Mouse (Mus musculus): ENCODE results near the gene Smarca2.
"Not testable (repeated sequence)": the region's sequence is repeated elsewhere in the genome, so short reads cannot be mapped to it uniquely, and the experiment has no call there.

Gene Smarca2

DNA sequence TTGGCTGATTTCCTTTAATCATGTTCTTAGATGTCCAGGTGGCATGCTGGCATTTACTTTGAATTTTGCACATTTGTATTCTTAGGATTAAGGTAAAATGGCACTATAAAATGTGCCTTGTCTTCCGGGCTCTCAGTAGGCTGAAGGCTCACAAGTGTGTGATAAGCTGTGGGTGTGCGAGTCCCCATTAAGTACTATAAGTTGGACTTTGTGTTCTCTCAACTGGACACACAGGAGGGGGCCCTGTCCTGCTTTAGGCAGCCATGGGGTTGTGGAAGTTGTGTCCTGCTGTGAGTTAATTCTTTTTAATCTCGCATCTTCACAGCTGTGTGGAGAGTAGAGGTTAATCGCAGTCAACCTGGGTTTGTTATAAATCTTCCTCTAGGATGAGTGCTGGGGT, 85.7 kb downstream of the Smarca2 start:
- DNase-seq (ENCODE audit: low spot score in 2 of 2) = no peak

DNA sequence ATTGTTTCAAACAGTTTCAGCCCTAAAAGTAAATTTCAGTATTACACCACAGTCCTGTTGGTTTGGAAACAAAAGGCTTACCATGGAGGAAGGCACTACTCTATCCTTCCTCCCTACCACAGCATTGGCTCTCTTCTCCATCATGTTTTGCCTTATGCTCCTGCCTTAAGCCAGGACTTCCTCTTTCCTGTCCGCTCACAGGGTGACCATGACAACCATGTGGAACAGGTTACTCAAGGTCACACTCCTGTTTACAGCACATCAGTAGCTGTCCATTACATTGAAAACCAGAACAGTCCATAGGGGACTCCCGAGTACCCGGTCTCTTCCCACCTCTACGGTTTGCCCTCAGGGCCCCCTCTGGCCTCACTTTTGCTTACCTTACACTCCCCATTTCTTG, 92.3 kb downstream of the Smarca2 start:
- DNase-seq (ENCODE audit: low spot score in 2 of 2) = no peak

DNA sequence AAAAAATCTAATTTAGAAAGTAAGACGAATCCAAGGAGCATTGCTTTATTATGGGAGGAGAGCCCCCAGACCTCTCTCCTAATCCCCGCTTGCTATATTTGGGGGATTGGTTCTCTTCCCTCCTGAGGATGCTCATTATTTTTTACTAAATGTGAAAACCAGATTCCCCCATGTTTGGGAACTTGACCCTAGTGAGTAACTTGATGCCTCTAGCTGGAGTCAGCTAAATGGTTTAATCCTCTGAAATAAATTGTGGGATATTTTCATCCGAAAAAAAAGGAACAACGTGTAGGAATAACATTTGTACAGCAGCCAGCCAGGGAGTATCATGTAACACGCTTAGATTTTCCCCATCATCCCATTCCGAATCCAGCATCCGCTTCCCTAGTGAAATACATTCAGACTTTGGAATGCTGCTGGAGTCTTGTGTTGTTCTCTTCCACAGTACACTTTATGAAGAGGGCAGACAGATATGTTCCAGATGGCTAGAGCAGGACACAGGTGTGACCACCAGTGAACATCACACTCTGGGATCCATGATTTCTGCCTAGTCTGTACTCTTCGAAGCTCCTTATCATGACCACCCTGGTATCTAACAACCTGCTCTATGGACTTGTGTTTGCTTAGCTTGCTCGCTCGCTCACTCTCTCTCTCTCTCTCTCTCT, 99.8 kb downstream of the Smarca2 start:
- no peak for DNase-seq (ENCODE audit: low spot score in 2 of 2)

DNA sequence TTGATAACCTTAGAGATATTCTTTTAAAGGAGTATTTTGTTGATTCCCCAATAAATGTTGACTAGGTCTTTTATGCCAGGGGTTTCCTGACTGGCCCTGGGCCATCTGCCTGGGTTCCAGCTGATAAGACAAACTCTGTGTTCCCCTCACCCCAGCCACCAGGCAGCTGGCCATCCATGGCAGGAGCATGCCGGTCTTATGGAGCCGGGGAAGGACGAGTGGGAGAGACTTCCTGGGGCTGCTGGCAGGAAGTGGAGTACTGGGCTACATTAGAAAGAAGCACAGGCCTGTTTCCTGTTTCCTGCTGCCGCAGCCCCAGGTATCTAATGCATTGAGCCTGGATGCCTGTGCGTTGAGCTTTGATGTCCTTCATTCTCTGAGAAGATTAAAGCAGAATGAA, 102.1 kb downstream of the Smarca2 start:
- no peak for DNase-seq (ENCODE audit: low spot score in 2 of 2)

DNA sequence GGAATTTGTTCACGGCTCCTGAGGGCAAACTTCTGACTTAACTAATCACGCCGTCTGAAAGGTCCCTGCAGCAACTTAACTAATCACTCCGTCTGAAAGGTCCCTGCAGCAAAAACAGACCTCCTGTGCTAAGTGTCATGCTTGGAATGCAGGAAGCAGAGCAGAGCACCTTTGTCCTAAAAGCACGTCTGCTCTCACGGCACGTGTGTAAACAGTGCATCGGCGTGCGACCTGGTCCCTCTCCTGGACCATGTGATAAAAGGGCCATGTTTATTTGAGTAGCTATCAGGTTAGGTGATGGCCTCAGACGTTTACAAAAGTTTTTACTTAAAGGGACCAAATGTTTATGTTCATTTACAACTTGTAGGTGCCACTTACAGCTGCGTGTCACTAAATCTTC, 104.2 kb downstream of the Smarca2 start:
- DNase-seq (ENCODE audit: low spot score in 2 of 2) = no peak

DNA sequence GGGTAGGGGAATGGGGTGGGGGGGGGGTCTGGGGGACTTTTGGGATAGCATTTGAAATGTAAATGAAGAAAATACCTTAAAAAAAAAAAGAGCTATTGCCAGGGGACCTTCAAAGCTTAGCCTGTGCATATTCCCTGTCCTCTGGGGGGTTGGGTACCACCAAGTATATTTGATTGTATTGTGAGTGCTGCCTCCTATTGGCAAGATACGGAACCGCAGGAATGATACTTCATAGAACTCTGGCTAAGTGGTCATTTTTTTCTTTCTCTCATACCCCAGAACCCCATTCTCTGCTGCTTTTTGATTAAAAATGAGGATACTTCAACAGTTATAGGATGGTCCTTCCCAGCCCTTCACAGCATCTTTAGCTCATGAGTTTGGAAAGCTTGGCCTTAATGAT, 106.4 kb downstream of the Smarca2 start:
- DNase-seq (ENCODE audit: low spot score in 2 of 2) = no peak

DNA sequence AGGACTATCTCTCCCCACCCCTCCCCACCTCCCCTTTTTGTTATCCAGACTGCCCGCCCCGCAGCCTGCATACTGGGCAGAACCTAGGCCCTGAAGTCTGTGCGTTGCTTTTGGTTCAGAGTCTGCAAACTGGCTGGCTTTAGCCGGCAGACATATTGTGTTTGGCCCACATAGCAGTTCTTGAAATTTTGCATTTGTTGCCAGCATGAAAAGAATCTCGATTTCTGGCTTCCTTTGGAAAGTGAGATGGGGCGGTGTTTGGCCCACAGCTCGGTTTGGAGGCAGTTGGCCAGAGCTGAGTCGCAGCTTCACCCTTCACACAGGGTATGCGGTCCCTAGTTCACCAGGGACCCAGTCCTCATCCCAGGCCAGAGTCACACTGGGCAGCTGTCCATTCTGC, 111.4 kb downstream of the Smarca2 start:
- DNase-seq (ENCODE audit: low spot score in 2 of 2) = no peak

DNA sequence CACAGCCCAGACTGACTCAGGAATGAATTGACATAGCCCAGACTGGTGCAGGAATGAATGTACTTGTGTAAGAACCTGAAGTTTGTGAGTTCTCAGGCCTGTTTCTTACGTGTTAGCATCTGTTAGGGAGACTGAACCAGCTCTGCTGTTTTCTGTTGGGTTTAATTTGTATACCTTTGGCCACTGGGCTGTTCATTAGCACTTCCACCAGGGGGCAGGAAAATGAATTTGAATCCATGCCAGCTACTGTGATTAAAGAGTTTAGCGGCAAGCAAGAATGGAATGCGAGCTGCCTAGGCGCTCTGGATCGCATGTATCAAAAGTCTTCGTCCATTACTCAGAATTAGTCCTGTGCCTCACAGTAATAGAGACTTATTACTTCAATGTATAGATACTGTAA, 113.4 kb downstream of the Smarca2 start:
- no peak for DNase-seq (ENCODE audit: low spot score in 2 of 2)

DNA sequence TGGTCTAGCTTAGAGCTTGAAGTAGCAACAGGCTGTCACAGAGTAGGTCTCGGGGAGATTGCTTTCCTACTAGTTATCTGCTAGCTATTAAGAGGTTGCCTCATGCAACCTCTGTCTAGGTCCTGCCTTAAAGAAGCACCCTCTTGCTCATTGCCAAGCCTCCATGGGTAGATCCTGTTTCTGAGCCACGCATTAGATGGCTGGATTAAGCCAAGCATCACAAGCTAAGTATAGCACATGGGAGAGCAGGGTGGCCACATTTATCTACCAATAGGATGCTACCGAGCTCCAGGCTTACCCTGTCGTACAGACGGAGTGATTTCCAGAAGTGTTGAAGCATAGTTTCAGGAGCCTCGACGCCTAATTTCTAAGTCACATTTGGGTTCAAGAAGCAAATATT, 114.3 kb downstream of the Smarca2 start:
- DNase-seq (ENCODE audit: low spot score in 2 of 2) = no peak

DNA sequence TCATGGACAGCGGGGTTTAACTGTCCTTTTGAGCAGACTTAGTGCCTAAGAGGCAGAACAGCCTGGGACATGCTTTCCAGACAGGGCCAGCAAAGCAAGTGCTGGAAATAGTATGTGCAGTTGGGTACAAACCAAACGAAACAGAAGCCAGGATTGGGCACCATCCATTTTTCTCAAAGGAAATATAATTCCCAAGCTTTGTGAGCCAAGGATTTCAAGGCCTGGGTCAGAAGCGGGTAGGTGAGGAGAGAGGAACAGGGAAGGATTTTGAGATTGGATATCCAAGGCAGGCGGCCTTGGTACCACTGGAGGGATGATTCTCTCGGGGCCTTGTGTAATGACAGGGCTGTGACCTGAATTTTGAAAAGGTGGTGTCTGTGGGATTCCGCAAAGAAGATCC, 116.9 kb downstream of the Smarca2 start:
- no peak for DNase-seq (ENCODE audit: low spot score in 2 of 2)

DNA sequence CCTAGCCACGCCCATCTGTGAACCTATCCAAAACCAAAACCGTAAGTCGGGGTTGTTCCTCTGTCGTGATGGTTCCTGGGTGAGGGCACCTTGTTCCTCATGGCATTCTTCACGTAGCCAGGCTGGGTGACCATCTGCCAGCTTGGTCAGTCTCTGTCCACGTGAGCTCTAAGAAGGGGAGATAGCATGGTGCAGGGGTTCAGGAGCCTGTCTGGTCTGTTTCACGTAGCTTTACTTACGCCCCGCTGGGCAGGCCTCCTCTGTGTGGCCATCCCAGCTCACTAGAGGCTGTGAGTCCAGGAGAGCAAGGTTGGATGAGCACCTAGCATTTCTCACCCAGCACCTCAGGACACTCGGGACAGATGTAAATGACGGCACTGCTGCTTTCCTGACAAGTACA, 119.0 kb downstream of the Smarca2 start:
- no peak for DNase-seq (ENCODE audit: low spot score in 2 of 2)

DNA sequence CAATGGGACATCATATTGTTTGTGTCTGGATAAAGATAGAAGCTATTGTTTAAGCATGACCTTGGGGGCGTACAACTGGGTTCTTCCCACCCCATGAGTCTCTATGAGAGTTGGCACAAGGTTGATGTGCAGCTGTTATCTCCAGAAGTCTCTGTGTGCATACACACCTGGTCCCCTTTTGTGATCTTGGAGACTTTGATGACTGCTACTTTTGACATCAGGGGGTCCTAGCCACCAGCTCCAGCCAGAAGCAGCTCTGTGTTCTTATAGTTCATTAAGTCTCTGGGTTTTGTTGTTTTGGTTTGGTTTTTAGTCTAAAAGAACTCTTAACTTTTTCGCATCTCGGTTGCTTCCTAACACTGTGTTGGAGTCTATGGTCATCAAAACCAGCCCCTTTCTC, 119.8 kb downstream of the Smarca2 start:
- DNase-seq (ENCODE audit: low spot score in 2 of 2) = no peak

DNA sequence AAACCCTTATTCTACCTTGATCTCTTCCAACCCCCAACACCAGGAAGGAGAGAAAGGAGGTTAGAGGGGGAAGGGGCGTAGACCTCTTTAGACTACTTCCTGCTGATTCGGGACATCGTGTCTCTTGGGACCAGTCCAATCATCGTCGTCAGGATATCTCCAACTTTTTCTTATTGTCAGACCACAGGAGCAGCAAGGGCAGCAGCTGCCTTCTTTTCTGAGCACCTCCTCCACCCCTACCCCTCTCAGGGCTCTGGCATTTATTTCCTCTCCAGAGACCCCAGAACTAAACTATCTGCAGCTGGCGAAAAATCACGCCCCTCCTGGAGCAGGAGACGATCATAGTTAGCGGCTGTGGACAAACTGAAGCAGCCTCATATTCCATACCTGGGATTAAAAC, 122.9 kb downstream of the Smarca2 start:
- no peak for DNase-seq (ENCODE audit: low spot score in 2 of 2)

DNA sequence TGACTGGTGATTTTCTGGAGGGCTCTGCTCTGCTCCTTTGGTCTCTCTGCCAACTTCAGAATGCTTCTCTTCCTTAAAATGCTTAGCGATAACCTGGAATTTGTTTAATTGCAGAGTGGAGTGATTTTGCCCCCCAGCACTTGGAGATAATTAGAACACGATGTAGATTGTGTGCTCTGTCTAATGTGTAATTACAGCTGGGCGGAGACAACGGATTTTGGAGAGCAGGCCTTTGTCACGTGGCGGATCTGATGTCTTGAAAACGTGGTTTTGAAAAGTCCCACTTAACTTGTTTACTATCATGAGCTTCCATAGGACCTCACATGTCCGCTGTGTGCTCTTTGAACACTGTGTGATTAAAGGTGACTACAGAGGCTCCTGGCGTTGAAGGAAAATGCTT, 125.6 kb downstream of the Smarca2 start:
- DNase-seq (ENCODE audit: low spot score in 2 of 2) = no peak

DNA sequence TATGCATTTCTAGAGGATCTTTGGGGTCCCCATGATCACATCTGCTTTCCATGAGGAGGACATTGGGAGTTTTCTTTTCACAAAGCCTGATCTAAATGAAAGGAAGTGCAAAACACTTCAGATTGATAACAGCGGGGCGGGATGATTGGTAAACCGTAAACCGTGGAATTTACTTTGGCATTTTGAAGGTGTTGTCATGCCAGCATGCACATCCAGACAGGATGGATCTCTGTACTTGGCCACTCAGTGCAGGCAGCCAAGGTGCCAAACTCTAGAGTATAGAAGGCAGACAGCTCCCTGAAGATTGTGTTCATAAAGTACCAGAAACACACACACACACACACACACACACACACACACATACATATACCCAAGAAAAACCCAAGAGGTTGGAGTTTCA, 126.3 kb downstream of the Smarca2 start:
- no peak for DNase-seq (ENCODE audit: low spot score in 2 of 2)

DNA sequence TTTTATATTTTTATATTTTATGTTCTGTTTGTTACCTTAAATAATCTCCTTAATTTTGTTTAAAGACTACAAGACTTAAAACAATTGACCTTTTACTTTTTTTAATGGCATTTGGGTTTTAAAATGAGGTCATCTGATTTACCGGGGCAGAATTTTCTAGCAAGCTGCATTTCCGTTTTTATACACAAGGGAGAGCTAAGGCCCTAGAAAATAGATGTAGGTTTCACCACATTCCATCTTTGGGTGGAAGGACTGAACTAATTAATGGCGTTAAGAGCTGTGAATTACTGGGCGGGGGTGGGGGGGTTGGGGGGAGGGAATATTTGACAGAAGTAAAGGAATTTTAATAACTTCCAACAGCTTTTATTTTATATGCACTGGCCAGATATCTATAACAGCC, 127.0 kb downstream of the Smarca2 start:
- no peak for DNase-seq (ENCODE audit: low spot score in 2 of 2)

DNA sequence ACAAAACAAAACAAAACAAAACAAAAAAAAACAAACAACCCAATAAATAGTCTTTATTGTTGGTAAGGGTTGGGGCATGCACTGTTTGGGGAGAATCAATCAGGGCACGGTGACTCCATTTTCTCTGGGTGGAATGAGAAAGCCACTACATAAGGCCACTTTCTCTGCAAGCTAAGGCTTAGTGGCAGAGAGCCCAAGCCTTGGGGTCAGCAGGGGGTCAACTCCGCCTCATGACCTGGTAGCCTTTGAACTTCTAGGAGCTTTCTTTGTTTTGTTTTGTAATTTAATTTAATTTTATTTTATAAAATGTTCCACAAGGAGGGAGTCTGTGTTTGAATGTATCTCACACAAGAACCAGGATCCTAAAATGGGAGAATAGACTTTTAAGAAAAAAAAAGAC, 128.2 kb downstream of the Smarca2 start:
- no peak for DNase-seq (ENCODE audit: low spot score in 2 of 2)

DNA sequence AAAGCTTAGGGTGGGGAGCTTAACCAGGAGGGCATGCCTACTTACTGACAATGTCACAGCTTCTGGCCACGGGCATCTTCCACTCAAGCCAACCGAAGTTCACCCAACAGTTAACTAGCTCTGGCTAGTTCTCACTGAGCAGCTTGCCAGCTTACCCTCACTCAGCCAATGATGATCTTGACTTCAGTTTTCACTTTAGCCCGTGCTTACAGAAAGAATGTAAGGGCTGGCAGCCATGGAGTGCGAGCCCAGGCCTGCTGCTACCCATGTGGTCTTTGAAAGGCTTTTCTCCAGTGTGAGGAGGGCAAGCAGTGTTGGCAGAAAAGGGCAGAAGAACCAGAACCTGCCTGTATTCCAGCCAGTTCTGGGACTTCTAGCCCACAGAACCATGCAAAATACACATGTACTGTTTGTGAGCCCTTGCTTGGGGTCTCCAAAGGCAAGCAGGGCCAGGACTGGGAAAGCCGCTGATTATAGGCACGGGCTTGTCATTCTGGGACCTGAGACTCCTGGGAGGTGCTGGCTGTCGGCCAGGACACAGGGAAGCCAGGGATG, 128.8 kb downstream of the Smarca2 start:
- no peak for DNase-seq (ENCODE audit: low spot score in 2 of 2)

DNA sequence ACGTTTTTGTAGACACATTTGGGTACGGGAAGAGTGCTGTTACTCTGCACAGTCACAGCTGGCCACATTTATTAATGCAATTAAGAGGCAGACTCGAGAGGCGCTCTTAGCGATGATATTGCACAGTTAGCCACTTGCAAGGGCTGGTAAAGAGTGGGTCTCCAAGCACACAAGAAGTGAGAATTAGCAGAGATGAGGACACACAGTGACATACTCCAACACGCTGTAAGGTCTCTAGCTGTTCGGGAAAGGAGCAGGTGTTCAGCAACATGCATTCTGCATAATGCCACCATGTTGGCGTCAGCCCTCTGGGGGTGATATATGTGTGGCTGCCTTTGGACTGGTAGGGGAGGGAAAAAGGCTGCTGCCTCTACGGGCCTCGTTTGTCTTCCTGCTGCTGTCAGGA, 129.9 kb downstream of the Smarca2 start:
- no peak for DNase-seq (ENCODE audit: low spot score in 2 of 2)

DNA sequence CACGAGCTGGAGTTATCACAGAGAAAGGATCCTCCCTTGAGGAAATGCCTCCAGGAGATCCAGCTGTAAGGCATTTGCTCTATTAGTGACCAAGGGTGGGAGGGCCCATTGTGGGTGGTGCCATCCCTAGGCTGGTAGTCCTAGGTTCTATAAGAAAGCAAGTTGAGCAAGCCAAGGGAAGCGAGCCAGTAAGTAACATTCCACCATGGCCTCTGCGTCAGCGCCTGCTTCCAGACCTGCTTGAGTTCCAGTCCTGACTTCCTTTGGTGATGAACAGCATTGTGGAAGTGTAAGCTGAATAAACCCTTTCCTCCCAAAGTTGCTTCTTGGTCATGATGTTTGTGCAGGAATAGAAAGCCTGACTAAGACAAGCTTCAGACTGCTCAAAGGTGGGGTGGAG, 140.2 kb downstream of the Smarca2 start:
- DNase-seq (ENCODE audit: low spot score in 2 of 2) = not testable (repeated sequence)

DNA sequence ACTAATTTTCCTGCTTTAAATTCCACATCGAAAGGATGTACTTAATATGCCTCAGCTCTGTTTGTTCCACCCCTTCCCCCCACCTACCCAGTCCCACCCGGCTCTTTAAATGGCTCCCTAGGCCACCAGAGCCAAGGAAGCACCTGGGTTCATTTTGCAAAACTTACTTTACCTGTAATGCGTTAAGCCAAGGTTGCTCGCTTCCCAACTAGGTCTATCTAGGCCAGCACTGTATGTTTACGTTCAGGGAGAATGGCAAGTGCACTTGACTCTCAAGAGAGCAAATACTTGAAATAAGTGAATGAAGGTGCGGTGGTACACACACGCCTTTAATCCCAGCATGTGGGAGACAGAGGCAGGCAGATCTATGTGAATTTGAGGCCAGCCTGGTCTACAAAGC, 140.7 kb downstream of the Smarca2 start:
- no peak for DNase-seq (ENCODE audit: low spot score in 2 of 2)

DNA sequence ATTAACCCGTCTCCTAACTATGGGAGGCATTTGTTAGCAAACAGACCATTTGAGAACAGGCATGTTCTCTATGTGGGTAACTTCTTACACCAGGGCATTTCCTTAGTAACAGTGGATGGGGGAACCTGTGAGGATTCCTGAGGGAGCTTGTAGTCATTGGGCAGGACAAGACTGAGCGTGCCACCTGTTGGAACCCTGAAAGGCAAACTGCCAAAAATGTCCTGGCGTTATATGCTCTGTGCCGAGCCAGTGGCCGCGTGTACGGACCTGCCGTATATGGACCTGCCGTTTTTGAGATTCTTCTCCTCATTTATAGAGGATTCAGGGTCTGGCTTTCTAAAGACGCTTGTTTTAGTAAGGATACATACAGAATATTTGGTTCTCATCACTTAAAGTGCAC, 141.4 kb downstream of the Smarca2 start:
- no peak for DNase-seq (ENCODE audit: low spot score in 2 of 2)

DNA sequence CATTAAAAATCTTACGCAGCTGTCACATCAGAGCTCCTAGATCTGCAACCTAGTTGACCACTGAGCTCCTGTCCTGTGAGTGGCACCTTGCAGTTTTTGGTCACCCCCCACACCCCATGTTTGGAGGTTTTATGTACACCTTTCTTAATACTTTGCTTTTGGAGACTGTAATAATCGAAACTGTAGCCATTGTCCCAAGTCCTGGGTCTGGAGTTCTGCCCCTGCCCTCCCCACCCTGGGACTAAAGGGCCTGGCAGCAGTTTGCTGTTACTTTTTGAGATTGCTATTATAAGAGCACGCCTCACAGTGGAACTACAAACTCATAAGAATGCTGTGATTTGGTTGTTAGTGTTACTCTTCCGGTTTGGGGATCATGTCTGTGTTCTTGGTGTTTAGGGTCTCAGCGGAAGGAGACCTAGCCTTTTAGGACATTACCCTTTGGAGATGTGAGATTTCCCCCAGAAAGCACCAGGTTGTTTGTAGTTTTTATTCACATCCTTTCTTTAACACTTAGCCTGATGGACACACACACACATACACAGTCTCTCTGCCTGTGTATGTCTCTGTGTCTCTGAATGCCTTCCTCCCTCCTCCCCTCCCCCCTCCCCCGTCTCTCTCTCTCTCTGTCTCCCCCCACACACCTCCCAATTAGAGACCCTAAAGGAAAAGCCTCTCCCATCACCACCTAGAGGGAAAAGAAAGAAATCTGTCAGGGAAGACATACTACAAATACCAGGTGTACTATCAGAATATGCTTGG, 142.0 kb downstream of the Smarca2 start:
- no peak for DNase-seq (ENCODE audit: low spot score in 2 of 2)

All from right cerebral cortex, postnatal 36 days (tissue).